Mouse (Mus musculus): ENCODE results near the gene Zmiz1.

The Zmiz1 gene

DNA sequence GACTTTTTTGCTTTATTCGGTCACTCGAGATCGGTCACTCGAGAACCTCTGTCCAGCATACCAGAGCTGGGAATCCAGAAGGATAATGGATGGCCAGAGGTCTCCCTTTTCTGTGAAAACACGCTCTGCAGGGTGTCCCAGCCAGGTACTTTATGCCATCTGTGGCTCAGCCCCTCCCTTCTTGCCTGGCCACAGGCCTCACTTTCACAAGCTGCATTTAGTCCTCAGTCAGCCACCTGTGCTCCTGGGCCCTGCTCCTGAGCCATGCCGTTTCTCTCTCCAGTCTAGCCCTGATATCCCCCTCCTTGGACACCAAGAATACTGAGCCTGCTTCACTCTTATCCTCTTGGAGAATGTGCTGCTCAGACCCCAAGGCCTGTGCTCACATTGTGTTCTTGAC is 182.1 kb downstream of the Zmiz1 start:
- no peak for DNase-seq (ENCODE audit: low read depth, low spot score)

GRCm38 (mm10) chr14:25645717-25646116 is 186.7 kb downstream of the Zmiz1 start:
- DNase-seq (ENCODE audit: low read depth, low spot score): no peak

DNA sequence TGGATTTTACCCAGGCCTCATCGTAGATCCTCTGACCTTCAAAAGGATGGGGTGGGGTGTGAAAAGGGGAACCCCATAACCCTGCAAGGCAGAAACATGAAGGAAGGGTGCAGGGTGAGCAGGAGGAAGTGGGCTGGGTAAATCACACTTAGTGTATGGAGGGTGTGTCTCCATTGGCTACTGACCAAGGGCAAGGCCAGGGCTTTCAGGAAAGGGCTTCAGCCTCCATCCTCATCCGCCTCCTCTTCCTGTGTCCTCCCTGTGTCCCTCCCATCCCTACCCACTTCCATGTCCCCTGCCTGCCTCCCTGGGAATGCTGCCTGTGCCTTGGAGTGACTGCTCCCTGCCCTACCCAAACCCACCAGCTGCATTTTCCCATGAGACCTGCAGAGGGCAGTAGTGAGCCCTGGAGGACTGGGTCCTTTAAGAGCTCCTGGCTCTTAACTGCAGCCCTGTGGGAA is 187.2 kb downstream of the Zmiz1 start:
- peak; percentile 55 for DNase-seq (ENCODE audit: low read depth, low spot score)

DNA sequence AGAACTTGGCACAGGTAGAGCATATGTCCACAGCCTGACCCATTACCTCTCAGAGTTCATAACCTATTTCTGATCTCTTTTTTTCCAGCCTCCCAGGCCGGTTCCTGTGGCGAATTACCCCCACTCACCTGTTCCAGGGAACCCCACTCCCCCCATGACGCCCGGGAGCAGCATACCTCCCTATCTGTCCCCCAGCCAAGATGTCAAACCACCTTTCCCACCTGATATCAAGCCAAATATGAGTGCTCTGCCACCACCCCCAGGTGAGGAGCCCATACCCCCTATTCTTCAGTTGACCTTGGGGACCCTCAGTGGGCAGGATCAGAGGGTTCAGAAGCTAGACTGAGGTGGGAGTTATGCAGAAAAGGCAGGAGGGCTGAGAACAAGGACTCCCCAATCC is 192.1 kb downstream of the Zmiz1 start:
- DNase-seq (ENCODE audit: low read depth, low spot score): no peak

GRCm38 (mm10) chr14:25651905-25652304 is 192.9 kb downstream of the Zmiz1 start:
- DNase-seq (ENCODE audit: low read depth, low spot score): no peak

GRCm38 (mm10) chr14:25654401-25655197 is 195.6 kb downstream of the Zmiz1 start:
- no peak for DNase-seq (ENCODE audit: low read depth, low spot score)

DNA sequence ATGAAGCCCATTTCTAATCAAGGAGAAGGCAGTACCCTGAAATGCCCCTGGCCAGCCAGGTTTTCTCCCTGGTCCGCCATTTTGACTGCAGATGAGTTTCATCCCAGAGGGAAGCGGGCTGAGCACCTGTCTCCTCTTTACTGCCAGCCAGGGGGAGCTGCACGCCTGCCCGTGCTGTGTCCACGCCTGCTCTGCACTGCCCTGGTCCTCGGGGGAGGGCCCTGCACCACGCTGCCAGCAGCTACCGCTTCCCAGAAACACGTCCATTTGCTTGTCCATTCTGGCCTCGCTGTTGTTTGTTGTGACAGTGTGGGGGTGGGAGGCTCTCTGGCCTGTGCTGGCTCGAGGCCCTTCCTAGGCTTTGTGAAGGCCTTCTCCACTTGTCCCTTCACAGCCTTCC is 201.7 kb downstream of the Zmiz1 start:
- no peak for DNase-seq (ENCODE audit: low read depth, low spot score)

DNA sequence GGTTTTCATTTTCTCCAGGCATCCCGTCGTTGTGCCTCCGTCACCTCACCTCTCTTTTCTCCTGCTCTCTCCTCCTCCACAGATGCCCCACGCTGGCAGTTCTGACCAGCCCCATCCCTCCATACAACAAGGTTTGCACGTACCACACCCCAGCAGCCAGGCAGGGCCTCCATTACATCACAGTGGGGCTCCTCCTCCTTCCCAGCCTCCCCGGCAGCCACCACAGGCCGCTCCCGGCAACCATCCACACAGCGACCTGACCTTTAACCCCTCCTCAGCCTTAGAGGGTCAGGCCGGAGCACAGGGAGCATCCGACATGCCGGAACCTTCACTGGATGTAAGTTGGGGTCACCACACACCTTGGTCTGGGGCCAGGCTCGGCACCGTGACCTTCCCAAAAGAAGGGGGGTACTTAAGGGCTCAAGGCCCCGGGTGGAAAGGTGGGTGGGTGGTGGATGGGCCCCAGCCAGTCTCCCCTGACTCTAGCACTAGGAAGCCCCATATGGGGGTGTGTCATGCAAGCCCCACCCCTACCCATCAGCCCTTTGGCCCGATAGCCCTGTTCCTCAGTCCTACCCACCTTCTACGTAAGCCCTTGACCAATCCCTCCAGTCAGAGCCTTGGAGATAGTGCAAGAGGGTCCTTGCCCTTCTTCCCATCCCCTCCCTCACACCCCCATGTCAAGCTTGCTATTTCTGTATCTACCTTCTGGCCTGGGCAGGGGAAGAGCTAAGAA is 202.4 kb downstream of the Zmiz1 start:
- DNase-seq (ENCODE audit: low read depth, low spot score): peak; percentile 46

DNA sequence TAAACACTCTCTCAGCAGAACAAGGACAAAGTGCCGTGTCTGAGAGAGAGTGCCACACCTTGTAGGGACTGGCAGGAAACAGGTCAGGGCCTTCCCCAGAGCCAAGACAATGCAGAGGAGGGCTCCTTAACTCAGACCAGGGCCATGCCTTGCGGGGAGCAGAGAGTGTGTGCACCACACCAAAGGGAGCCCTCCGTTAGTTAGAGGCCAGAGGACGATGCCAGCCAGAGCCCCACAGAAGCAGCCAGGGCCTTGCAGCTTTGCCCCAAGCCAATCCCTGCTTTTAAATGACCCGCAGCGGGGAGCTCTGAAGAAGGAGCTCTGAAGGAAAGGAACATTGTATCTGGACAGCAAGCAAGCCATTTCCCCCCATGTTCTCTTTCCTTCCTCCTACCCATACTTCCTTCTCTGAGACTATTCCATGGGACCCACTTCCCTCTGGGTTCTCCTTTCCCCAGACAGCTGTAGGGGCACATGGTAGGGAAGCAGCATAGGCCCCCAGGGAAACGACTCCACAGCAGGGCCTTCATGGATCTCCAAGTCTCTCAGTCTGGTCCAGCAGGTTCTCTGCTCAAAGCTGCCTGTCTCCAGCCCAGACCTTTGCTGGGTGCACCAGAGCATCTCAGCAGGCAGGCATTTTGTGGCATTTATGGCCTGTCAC is 204.8 kb downstream of the Zmiz1 start:
- DNase-seq (ENCODE audit: low read depth, low spot score): no peak

- DNase-seq (ENCODE audit: low read depth, low spot score): no peak
Measured at GRCm38 (mm10) chr14:25664310-25664695, 205.3 kb downstream of the Zmiz1 start.

- DNase-seq (ENCODE audit: low read depth, low spot score): no peak
Measured at GRCm38 (mm10) chr14:25665314-25665970, 206.5 kb downstream of the Zmiz1 start.

DNA sequence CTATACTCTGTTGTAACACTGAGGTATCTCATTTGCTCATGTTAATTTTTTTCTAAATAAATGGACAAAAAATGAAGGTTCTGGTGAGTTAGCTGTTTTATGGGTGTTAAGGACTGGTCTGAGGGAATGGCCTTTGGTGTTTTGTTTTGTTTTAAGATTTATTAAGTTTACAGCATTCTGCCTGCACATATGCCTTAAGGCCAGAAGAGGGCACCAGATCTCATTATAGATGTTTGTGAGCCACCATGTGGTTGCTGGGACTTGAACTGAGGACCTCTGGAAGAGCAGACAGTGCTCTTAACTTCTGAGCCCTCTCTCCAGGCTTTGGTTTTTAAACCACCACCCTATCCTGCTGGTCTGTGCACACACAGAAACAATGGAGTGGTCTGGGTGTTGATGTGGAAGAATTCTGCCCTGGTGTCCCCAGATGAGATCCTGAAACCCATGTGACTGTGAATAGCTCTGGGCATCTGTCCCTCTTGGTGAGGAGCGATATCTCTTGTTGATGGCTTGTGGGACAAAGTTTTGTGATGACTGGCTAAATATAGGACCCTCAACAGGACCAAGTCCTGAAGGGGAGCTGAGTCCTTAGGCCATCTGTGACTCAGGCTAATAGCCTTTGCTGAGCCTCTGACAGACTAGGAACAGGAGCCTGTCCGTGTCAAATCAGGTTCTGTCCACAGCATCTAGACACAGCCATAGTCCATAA is 207.8 kb downstream of the Zmiz1 start:
- DNase-seq (ENCODE audit: low read depth, low spot score): no peak

DNA sequence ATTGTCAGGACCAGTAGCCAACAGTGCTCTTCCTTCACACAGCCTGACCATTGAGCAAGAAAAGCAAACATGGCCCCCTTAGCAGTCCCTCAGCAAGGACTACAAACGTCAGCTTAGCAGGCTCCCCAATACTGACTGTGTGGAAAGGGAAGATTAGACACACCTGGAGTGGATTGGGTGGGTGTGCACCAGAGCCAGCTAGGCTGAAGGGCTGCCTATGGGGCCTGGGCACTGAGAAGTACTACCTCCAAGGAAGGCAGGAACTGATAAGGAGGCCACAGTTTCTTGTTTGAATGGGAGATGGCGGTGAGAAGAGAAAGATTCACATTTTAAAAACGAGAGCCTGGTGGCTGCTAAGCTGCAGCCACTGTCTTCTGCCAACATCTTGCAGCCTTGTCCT is 208.6 kb downstream of the Zmiz1 start:
- DNase-seq (ENCODE audit: low read depth, low spot score): no peak

GRCm38 (mm10) chr14:25679625-25680024 is 220.6 kb downstream of the Zmiz1 start:
- no peak for DNase-seq (ENCODE audit: low read depth, low spot score)

GRCm38 (mm10) chr14:25682020-25682419 is 223.0 kb downstream of the Zmiz1 start:
- DNase-seq (ENCODE audit: low read depth, low spot score): no peak

GRCm38 (mm10) chr14:25686216-25686945 is 227.4 kb downstream of the Zmiz1 start:
- DNase-seq (ENCODE audit: low read depth, low spot score): no peak

DNA sequence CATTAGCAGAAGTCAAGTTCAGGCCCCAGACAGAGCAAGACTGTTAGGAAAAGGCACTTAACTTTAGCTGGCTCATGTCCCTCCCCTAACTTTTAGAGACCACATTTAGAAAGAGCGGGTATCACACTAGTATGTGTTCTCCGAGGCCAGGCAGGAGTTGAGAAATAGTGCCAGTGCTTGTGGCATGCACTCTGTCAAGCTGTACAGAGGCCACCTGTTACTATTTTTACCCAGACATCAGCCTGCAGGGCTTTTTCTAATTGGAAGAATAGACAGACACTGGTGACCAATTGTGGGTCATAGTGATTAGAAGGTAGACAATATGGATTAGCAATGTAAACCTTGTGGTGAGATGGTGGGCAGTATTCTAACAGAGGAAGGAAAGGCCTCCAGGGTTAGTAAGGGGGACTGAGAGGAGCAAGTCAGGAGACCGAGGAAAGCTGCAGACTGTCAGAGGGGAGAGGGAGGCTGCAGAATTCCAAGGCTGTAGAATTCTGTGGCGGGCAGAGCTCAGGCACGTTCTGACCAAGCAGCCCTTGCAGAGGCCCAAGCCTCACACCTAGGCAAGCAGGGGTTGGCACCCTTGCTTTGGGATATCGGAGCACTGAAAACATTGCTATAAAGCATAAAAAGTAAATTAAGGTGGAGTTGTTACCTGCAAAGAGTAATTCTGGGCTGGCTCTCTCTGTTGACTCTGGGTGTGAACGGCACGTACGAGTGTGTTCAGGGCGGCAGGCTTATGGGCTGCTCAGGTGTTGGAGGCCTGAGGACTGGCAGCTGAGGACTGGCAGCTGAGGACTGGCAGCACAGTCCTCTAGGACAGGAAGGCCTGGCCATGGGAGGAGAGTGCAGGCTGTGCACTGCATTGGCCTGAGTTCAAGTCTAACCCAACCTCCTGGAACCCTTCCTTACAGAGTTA is 228.3 kb downstream of the Zmiz1 start:
- DNase-seq (ENCODE audit: low read depth, low spot score): no peak

- no peak for DNase-seq (ENCODE audit: low read depth, low spot score)
Measured at GRCm38 (mm10) chr14:25693271-25693887, 234.4 kb downstream of the Zmiz1 start.
